Mouse (Mus musculus): ENCODE data around the gene Cd69. TPM values are rescaled to one million over a fixed set of nuclear protein-coding genes. Genes with fewer than 3 reads are reported as not detected.

The Cd69 gene
- 100 to 1,000 TPM; 152 to 264 (median 175) TPM for polyA plus RNA-seq (2017; shearing (Covaris generic))

- ATAC-seq, result peak; percentile 78
Observed at GRCm38 (mm10) chr6:129275220-129275619, at the start of gene Cd69. Gene Cd69 (minus strand): TSS chr6:129275436.

- ATAC-seq, result no peak
Observed at GRCm38 (mm10) chr6:129319331-129319730, 44.1 kb upstream of the Cd69 start.

GRCm38 (mm10) chr6:129318395-129318794 lies 43.2 kb upstream of the Cd69 start:
- ATAC-seq, result peak; percentile 45

GRCm38 (mm10) chr6:129316463-129316862 lies 41.2 kb upstream of the Cd69 start:
- ATAC-seq, result peak; percentile 41

GRCm38 (mm10) chr6:129315698-129316097 lies 40.5 kb upstream of the Cd69 start:
- no peak for ATAC-seq

GRCm38 (mm10) chr6:129314655-129315168 lies 39.5 kb upstream of the Cd69 start:
- no peak for ATAC-seq

GRCm38 (mm10) chr6:129312499-129312898 lies 37.3 kb upstream of the Cd69 start:
- peak; percentile 19 for ATAC-seq

- ATAC-seq, result peak; percentile 68
Observed at GRCm38 (mm10) chr6:129304180-129304579, 28.9 kb upstream of the Cd69 start.

GRCm38 (mm10) chr6:129288708-129289107 lies 13.5 kb upstream of the Cd69 start:
- ATAC-seq, result no peak

- peak; percentile 95 for ATAC-seq
Observed at GRCm38 (mm10) chr6:129284384-129285104, 9.3 kb upstream of the Cd69 start.

GRCm38 (mm10) chr6:129283271-129283670 lies 8.0 kb upstream of the Cd69 start:
- ATAC-seq, result no peak

GRCm38 (mm10) chr6:129276483-129276882 lies 1.2 kb upstream of the Cd69 start:
- ATAC-seq, result no peak

GRCm38 (mm10) chr6:129275624-129276203 lies 478 bp upstream of the Cd69 start:
- peak; percentile 44 for ATAC-seq

GRCm38 (mm10) chr6:129274476-129274875 lies 760 bp downstream of the Cd69 start:
- ATAC-seq, result no peak

GRCm38 (mm10) chr6:129273662-129274061 lies 1.6 kb downstream of the Cd69 start:
- ATAC-seq, result peak; percentile 68

- no peak for ATAC-seq
Observed at GRCm38 (mm10) chr6:129266438-129267022, 8.7 kb downstream of the Cd69 start.

GRCm38 (mm10) chr6:129265821-129266220 lies 9.4 kb downstream of the Cd69 start:
- peak; percentile 37 for ATAC-seq

GRCm38 (mm10) chr6:129260940-129261339 lies 14.3 kb downstream of the Cd69 start:
- no peak for ATAC-seq

GRCm38 (mm10) chr6:129260034-129260433 lies 15.2 kb downstream of the Cd69 start:
- ATAC-seq, result peak; percentile 81

- ATAC-seq, result peak; percentile 62
Observed at GRCm38 (mm10) chr6:129256018-129256417, 19.2 kb downstream of the Cd69 start.

GRCm38 (mm10) chr6:129254949-129255602 lies 20.2 kb downstream of the Cd69 start:
- peak; percentile 80 for ATAC-seq

- no peak for ATAC-seq
Observed at GRCm38 (mm10) chr6:129254314-129254713, 20.9 kb downstream of the Cd69 start.

GRCm38 (mm10) chr6:129248243-129248642 lies 27.0 kb downstream of the Cd69 start:
- peak; percentile 87 for ATAC-seq

All from inflammation-experienced regulatory T-cells, adult 6 months (primary cell).